Mouse (Mus musculus): ENCODE results near the gene Tufm. TPM values are rescaled to one million over a fixed set of nuclear protein-coding genes. Genes with fewer than 3 reads are reported as not detected.
A peak's percentile ranks its signal among the peaks of the same experiment; 100 is the strongest.
"Not testable (repeated sequence)": the region's sequence is repeated elsewhere in the genome, so short reads cannot be mapped to it uniquely, and the experiment has no call there.

The Tufm gene
- polyA plus RNA-seq, 1 experiment from 2014 or later, result 140 TPM

DNA sequence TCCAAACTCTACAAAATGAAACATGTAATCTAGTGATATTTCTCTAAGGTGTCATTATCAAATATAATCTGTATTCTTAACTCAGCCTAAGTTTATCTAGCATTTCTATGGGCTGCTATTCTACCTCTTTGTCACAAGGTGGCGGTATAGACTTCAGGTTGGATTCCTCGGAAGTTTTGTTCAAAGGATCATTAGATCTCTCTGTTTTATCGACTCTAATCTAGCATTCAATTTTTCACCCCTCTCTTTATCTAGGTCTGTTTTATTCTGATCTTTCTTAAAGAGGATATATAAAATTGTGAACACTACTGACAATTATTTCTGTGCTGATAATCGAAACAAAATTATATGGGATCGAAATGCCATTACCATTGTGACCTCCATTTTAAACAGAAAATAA is 5.5 kb upstream of the Tufm start:
- H3K27me3 ChIP-seq (ENCODE audit: control insufficient read depth, insufficient read depth, low read length), result no peaks in the 10 kb centered on the region
- H3K4me2 ChIP-seq (ENCODE audit: low read depth, low read length), result no peak overlapping the region
- H3K27ac ChIP-seq (ENCODE audit: low read length), result no peak overlapping the region
- WGBS, result 21% methylated on average over 5 of the region's 5 CpGs
- no peaks in the 10 kb centered on the region for H3K36me3 ChIP-seq (ENCODE audit: control insufficient read depth, insufficient read depth, low read length)
- H3K9ac ChIP-seq (ENCODE audit: low read length), result no peak overlapping the region
- H3K4me1 ChIP-seq (ENCODE audit: control insufficient read depth, insufficient read depth, low read length), result no peaks in the 10 kb centered on the region
- no peak for ATAC-seq (ENCODE audit: insufficient read depth, low FRiP score)
- H3K4me3 ChIP-seq (replicated peaks; ENCODE audit: low read length), result no peak overlapping the region
- peaks cover 3% of the 10 kb centered on the region; the same call in 1 of the 2 replicates for H3K9me3 ChIP-seq (replicated peaks; ENCODE audit: control insufficient read depth, low read length)

DNA sequence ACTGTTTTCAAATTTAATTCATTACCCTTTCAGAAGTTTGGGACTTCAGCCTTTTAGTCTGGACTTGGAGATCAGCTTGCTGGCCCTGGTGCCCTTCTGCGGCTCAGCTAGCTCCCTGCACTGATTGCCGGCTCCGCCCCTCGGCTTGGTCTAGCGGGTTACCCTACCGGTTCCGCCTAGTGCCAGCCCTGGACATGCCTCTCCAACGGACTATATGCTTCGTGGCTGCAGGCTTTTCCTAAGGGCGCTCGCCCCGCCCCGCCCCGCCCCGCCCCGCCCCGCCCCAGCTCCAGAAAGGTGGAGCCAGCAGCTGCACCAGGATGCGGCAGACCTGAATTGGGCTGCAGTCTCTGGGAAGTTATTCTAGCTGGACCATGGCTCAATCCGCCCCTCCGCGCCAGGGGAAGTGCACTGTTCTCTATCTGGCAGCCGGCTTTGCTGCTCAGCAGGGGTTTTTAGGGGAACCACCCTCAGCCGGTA is 4.7 kb upstream of the Tufm start:
- Histone ChIP-seq H3K27me3 (ENCODE audit: control insufficient read depth, insufficient read depth, low read length) (no peaks in the 10 kb centered on the region), H3K27ac (ENCODE audit: low read length) (peak overlapping the region; percentile 77), H3K36me3 (ENCODE audit: control insufficient read depth, insufficient read depth, low read length) (no peaks in the 10 kb centered on the region), H3K4me2 (ENCODE audit: low read depth, low read length) (peak overlapping the region; percentile 57), H3K4me1 (ENCODE audit: control insufficient read depth, insufficient read depth, low read length) (no peaks in the 10 kb centered on the region), H3K4me3 (replicated peaks; ENCODE audit: low read length) (peak overlapping the region; percentile 38), H3K9ac (ENCODE audit: low read length) (peak overlapping the region; percentile 60), H3K9me3 (replicated peaks; ENCODE audit: control insufficient read depth, low read length) (peaks cover 3% of the 10 kb centered on the region; the same call in 1 of the 2 replicates)
- ATAC-seq (ENCODE audit: insufficient read depth, low FRiP score), result peak; percentile 92
- WGBS, result under 1% methylated on average over 23 of the region's 23 CpGs

DNA sequence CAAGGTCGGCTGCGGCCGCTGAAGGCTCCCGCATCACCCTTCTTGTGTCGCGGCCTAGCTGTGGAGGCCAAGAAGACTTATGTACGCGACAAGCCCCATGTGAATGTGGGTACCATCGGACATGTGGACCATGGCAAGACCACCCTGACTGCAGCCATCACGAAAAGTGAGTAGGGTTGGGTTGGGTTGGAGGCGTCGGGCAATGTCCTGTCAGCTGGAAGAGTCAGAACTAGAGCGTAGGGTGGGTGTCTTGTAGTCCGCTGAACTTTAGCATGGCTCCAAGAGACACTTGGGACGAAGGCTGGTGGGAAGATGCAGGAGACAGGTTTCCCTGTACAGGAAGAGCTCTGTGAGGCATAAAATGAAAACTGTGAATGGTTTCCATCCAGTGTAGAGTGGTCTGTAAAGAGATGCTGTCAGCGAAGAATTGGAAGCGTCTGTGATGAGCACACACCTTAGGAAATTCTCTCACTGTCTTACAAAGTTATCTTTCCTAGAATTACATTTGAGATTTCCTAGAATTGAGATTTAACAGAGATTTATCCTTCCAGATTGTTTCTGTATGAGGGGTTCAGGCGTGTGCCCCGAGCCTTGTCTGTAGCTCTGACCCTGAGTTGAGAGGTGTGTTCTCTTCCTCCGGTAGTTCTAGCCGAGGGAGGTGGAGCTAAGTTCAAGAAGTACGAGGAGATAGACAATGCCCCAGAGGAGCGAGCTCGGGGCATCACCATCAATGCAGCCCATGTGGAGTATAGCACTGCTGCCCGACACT is 640 bp downstream of the Tufm start:
- Histone ChIP-seq H3K4me2 (ENCODE audit: low read depth, low read length) (peak overlapping the region; percentile 96), H3K9ac (ENCODE audit: low read length) (peak overlapping the region; percentile 82), H3K27ac (ENCODE audit: low read length) (peak overlapping the region; percentile 14; the same call in 1 of the 2 replicates), H3K4me3 (replicated peaks; ENCODE audit: low read length) (peak overlapping the region; percentile 73)
- H3K36me3 ChIP-seq (ENCODE audit: control insufficient read depth, insufficient read depth, low read length); ATAC-seq (ENCODE audit: insufficient read depth, low FRiP score); H3K27me3 ChIP-seq (ENCODE audit: control insufficient read depth, insufficient read depth, low read length); H3K4me1 ChIP-seq (ENCODE audit: control insufficient read depth, insufficient read depth, low read length); H3K9me3 ChIP-seq (replicated peaks; ENCODE audit: control insufficient read depth, low read length): not testable (repeated sequence)
- WGBS, result 10% methylated on average over 21 of the region's 25 CpGs

DNA sequence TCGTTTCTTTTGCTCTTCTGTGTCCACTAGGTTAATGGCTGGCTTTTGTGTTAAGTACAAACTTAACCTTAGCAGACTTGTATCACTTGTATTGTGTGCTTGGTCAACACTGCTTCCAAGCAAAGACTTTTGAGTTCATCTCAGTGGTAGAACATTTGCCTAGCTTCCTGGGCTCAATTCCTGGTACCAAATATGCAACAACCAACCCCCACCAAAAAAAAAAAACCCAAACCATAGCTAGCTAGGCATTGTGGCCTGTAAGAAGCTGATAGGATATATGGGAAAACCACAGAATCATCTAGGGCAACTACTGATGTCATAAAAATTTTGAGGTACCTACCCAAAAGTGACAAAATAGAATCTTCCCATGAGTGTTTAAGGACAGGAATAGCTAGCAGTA is 3.8 kb downstream of the Tufm start:
- Histone ChIP-seq H3K27ac (ENCODE audit: low read length) (no peak overlapping the region), H3K36me3 (ENCODE audit: control insufficient read depth, insufficient read depth, low read length) (peaks cover 32% of the 10 kb centered on the region), H3K4me2 (ENCODE audit: low read depth, low read length) (no peak overlapping the region), H3K4me3 (replicated peaks; ENCODE audit: low read length) (no peak overlapping the region), H3K9me3 (replicated peaks; ENCODE audit: control insufficient read depth, low read length) (no peaks in the 10 kb centered on the region), H3K9ac (ENCODE audit: low read length) (no peak overlapping the region), H3K4me1 (ENCODE audit: control insufficient read depth, insufficient read depth, low read length) (peaks cover 6% of the 10 kb centered on the region; the same call in 1 of the 2 replicates), H3K27me3 (ENCODE audit: control insufficient read depth, insufficient read depth, low read length) (no peaks in the 10 kb centered on the region)
- ATAC-seq (ENCODE audit: insufficient read depth, low FRiP score), result no peak
- WGBS, result 81% methylated on average over 1 of the region's 1 CpGs

DNA sequence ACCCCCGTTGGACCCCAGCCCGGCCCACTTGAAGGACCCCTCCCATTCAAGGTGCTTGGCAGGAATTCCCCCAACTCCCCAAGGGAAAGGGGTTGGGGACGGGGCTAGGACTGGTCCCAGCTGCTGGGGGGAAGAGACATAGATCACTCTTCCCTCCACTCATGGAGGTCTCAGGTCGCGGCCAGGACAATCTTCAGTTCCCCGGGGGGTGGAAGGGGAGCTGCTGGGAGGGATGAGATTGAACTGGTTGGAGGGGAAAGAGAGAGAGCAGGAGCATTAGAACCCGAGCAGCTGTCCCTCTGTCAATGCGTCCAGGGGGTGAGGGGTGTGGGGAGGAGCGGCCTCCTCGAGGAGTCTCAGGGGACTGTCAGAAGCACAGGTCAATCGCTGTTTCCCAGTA is 4.8 kb downstream of the Tufm start:
- H3K27me3 ChIP-seq (ENCODE audit: control insufficient read depth, insufficient read depth, low read length), result no peaks in the 10 kb centered on the region
- peaks cover 6% of the 10 kb centered on the region; the same call in 1 of the 2 replicates for H3K4me1 ChIP-seq (ENCODE audit: control insufficient read depth, insufficient read depth, low read length)
- no peak overlapping the region for H3K4me3 ChIP-seq (replicated peaks; ENCODE audit: low read length)
- no peaks in the 10 kb centered on the region for H3K9me3 ChIP-seq (replicated peaks; ENCODE audit: control insufficient read depth, low read length)
- WGBS, result 43% methylated on average over 11 of the region's 11 CpGs
- H3K36me3 ChIP-seq (ENCODE audit: control insufficient read depth, insufficient read depth, low read length), result peaks cover 36% of the 10 kb centered on the region
- H3K4me2 ChIP-seq (ENCODE audit: low read depth, low read length), result no peak overlapping the region
- no peak overlapping the region for H3K9ac ChIP-seq (ENCODE audit: low read length)
- no peak for ATAC-seq (ENCODE audit: insufficient read depth, low FRiP score)
- no peak overlapping the region for H3K27ac ChIP-seq (ENCODE audit: low read length)

DNA sequence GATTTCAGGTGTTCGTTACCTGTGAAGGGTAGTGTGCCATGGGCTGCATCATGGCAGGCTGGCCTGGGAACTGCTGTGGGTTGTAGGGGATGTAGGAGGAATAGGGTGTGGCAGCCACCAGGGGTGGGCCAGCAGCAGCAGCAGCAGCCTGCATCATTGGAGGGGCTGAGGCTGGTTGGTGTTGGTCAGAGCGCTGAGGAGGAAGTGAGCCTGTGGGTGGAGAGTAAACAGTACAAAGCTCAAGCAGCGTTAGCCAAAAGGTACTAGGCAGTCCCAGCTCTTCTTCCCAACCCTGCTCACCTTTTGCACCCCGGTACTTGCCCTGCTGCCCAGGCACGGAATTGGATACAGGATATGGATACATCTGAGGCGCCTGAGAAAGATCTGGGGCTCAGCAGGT is 7.0 kb downstream of the Tufm start:
- H3K36me3 ChIP-seq (ENCODE audit: control insufficient read depth, insufficient read depth, low read length), result peaks cover 39% of the 10 kb centered on the region
- H3K9me3 ChIP-seq (replicated peaks; ENCODE audit: control insufficient read depth, low read length), result no peaks in the 10 kb centered on the region
- no peak overlapping the region for H3K27ac ChIP-seq (ENCODE audit: low read length)
- 82% methylated on average over 6 of the region's 6 CpGs for WGBS
- no peaks in the 10 kb centered on the region for H3K4me1 ChIP-seq (ENCODE audit: control insufficient read depth, insufficient read depth, low read length)
- H3K4me2 ChIP-seq (ENCODE audit: low read depth, low read length), result no peak overlapping the region
- H3K9ac ChIP-seq (ENCODE audit: low read length), result no peak overlapping the region
- H3K4me3 ChIP-seq (replicated peaks; ENCODE audit: low read length), result no peak overlapping the region
- no peak for ATAC-seq (ENCODE audit: insufficient read depth, low FRiP score)
- H3K27me3 ChIP-seq (ENCODE audit: control insufficient read depth, insufficient read depth, low read length), result no peaks in the 10 kb centered on the region

DNA sequence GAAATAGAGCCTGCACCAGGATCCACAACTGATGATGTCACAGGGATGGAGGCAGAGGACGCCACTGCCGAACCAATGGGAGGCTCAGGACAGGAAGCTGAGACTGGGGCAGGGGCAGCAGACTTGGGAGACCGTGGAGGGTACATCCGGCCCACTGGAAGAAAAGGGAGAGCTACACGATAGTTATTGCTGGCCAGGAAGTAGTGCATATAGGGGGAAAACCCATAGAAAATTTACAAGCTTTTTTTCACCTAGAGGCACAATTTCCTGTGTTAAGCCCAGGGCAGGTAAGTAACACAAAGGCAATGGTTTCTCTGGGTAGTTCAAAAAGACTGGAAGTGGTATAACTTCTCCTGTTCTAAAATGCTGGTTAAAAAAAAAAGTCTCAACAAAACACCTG is 9.3 kb downstream of the Tufm start:
- Histone ChIP-seq H3K4me3 (replicated peaks; ENCODE audit: low read length) (no peak overlapping the region), H3K4me2 (ENCODE audit: low read depth, low read length) (no peak overlapping the region), H3K4me1 (ENCODE audit: control insufficient read depth, insufficient read depth, low read length) (peaks cover 5% of the 10 kb centered on the region; the same call in 1 of the 2 replicates), H3K9me3 (replicated peaks; ENCODE audit: control insufficient read depth, low read length) (no peaks in the 10 kb centered on the region), H3K27me3 (ENCODE audit: control insufficient read depth, insufficient read depth, low read length) (no peaks in the 10 kb centered on the region), H3K27ac (ENCODE audit: low read length) (no peak overlapping the region), H3K9ac (ENCODE audit: low read length) (no peak overlapping the region), H3K36me3 (ENCODE audit: control insufficient read depth, insufficient read depth, low read length) (peaks cover 51% of the 10 kb centered on the region)
- 86% methylated on average over 5 of the region's 5 CpGs for WGBS
- ATAC-seq (ENCODE audit: insufficient read depth, low FRiP score), result no peak

DNA sequence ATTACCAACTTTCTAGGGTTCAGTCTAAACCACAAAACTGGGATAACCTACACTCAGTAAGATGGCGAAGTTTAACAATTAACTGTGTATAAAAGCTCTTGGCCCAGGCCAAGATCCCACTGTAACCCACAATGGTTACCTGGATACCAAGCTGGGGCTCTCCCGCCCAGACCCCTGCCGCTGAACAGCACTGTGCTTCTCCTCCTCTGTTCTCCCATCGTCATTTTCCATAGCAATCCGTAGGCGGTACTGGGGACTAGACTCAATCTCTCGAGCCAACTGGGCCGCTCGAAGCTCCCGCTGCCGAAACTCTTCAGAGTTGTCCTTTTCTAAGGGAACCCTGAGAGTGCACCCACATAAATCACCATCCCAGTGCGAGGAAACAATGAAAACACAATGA is 10.8 kb downstream of the Tufm start:
- Histone ChIP-seq H3K36me3 (ENCODE audit: control insufficient read depth, insufficient read depth, low read length) (peaks cover 42% of the 10 kb centered on the region), H3K4me1 (ENCODE audit: control insufficient read depth, insufficient read depth, low read length) (peaks cover 5% of the 10 kb centered on the region; the same call in 1 of the 2 replicates), H3K4me2 (ENCODE audit: low read depth, low read length) (no peak overlapping the region), H3K9ac (ENCODE audit: low read length) (no peak overlapping the region), H3K4me3 (replicated peaks; ENCODE audit: low read length) (no peak overlapping the region), H3K9me3 (replicated peaks; ENCODE audit: control insufficient read depth, low read length) (no peaks in the 10 kb centered on the region), H3K27me3 (ENCODE audit: control insufficient read depth, insufficient read depth, low read length) (no peaks in the 10 kb centered on the region), H3K27ac (ENCODE audit: low read length) (no peak overlapping the region)
- WGBS, result 94% methylated on average over 12 of the region's 12 CpGs
- no peak for ATAC-seq (ENCODE audit: insufficient read depth, low FRiP score)

DNA sequence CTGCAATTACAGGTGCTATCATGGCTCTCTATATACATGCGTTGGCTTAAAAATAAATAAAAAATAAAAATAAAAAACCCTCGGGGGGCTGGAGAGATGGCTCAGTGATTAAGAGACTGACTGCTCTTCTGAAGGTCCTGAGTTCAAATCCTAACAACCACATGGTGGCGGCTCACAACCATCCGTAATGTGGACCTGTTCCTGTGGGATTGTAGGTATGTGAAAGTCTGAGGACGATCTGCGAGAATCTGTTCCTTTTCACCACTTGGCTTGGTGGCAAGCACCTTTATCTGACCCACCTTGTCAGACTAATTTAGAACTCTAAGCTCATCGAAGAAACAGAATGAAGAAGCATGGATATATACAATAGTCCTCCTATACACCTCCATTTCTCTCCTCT is 12.3 kb downstream of the Tufm start:
- Histone ChIP-seq H3K27me3 (ENCODE audit: control insufficient read depth, insufficient read depth, low read length) (no peaks in the 10 kb centered on the region), H3K4me1 (ENCODE audit: control insufficient read depth, insufficient read depth, low read length) (peaks cover 5% of the 10 kb centered on the region; the same call in 1 of the 2 replicates), H3K9ac (ENCODE audit: low read length) (no peak overlapping the region), H3K4me2 (ENCODE audit: low read depth, low read length) (no peak overlapping the region), H3K4me3 (replicated peaks; ENCODE audit: low read length) (no peak overlapping the region), H3K9me3 (replicated peaks; ENCODE audit: control insufficient read depth, low read length) (no peaks in the 10 kb centered on the region), H3K36me3 (ENCODE audit: control insufficient read depth, insufficient read depth, low read length) (peaks cover 31% of the 10 kb centered on the region), H3K27ac (ENCODE audit: low read length) (no peak overlapping the region)
- no peak for ATAC-seq (ENCODE audit: insufficient read depth, low FRiP score)
- 92% methylated on average over 7 of the region's 7 CpGs for WGBS

Measured in stomach, embryonic 16.5 days (tissue).